Mouse (Mus musculus) ES-CJ7 (cell line): ENCODE data around the gene C2cd4a.

Experiments used
- DNase-seq: peaks from one replicate; pipeline ENCODE4 v3.0.0; 2011; ENCODE audit warnings: low read depth, low spot score

C2cd4a gene

GRCm38 (mm10) chr9:67834535-67834934, 2.4 kb upstream of the C2cd4a start:
- no peak for DNase-seq

- peak; percentile 41 for DNase-seq
These were observed 628 bp downstream of the C2cd4a start for GRCm38 (mm10) chr9:67831359-67832045.

- DNase-seq, result peak; percentile 64
These were observed 1.4 kb downstream of the C2cd4a start for GRCm38 (mm10) chr9:67830411-67831358.

GRCm38 (mm10) chr9:67828182-67828581, 3.9 kb downstream of the C2cd4a start:
- DNase-seq, result peak; percentile 48

- peak; percentile 24 for DNase-seq
These were observed 6.6 kb downstream of the C2cd4a start for GRCm38 (mm10) chr9:67825527-67825926.

GRCm38 (mm10) chr9:67823131-67823530, 9.0 kb downstream of the C2cd4a start:
- no peak for DNase-seq

- no peak for DNase-seq
These were observed 13.5 kb downstream of the C2cd4a start for GRCm38 (mm10) chr9:67818668-67818950.

- DNase-seq, result peak; percentile 13
These were observed 14.0 kb downstream of the C2cd4a start for GRCm38 (mm10) chr9:67817898-67818667.

GRCm38 (mm10) chr9:67816172-67816928, 15.8 kb downstream of the C2cd4a start:
- DNase-seq, result no peak

GRCm38 (mm10) chr9:67813665-67814337, 18.3 kb downstream of the C2cd4a start:
- peak; percentile 44 for DNase-seq

- DNase-seq, result no peak
These were observed 19.0 kb downstream of the C2cd4a start for GRCm38 (mm10) chr9:67813171-67813570.

- no peak for DNase-seq
These were observed 21.0 kb downstream of the C2cd4a start for GRCm38 (mm10) chr9:67811116-67811515.

GRCm38 (mm10) chr9:67810527-67810926, 21.6 kb downstream of the C2cd4a start:
- peak; percentile 38 for DNase-seq

- no peak for DNase-seq
These were observed 25.1 kb downstream of the C2cd4a start for GRCm38 (mm10) chr9:67807000-67807399.

GRCm38 (mm10) chr9:67802241-67802640, 29.9 kb downstream of the C2cd4a start:
- peak; percentile 71 for DNase-seq

- DNase-seq, result no peak
These were observed 32.9 kb downstream of the C2cd4a start for GRCm38 (mm10) chr9:67799078-67799819.

GRCm38 (mm10) chr9:67795205-67795675, 36.9 kb downstream of the C2cd4a start:
- DNase-seq, result no peak

- DNase-seq, result no peak
These were observed 37.5 kb downstream of the C2cd4a start for GRCm38 (mm10) chr9:67794668-67795067.

- DNase-seq, result no peak
These were observed 37.9 kb downstream of the C2cd4a start for GRCm38 (mm10) chr9:67794216-67794615.

- no peak for DNase-seq
These were observed 38.6 kb downstream of the C2cd4a start for GRCm38 (mm10) chr9:67793501-67793900.
